Mouse (Mus musculus): ENCODE measurements at regions not wholly inside any gene's neighbourhood (a gene's known extent, or its start where the extent isn't known, plus 50 kb on each side); places are given as distances from the start of the nearest gene placed in this dataset.
"Not testable (repeated sequence)": the region's sequence is repeated elsewhere in the genome, so short reads cannot be mapped to it uniquely, and the experiment has no call there.

- H3K27ac ChIP-seq (ENCODE audit: low read depth), result peak overlapping the region; percentile 92
- 34% methylated on average over 9 of the region's 9 CpGs for WGBS
- H3K4me2 ChIP-seq (ENCODE audit: low read depth, low read length), result no peak overlapping the region
- peaks cover 16% of the 10 kb centered on the region for H3K4me1 ChIP-seq (ENCODE audit: control insufficient read depth, insufficient read depth)
- no peak overlapping the region for H3K9ac ChIP-seq (replicated peaks; ENCODE audit: low read depth, low read length)
- no peaks in the 10 kb centered on the region for H3K36me3 ChIP-seq (replicated peaks; ENCODE audit: control insufficient read depth, insufficient read depth, low read length)
- no peaks in the 10 kb centered on the region for H3K9me3 ChIP-seq (replicated peaks; ENCODE audit: control insufficient read depth, low read length)
- peak; percentile 17; the same call in 1 of the 2 replicates for ATAC-seq (ENCODE audit: insufficient read depth, low read depth)
- no peak for TF ChIP-seq EP300 (IDR thresholded peaks at IDR 0.05; ENCODE audit: low read depth)
- no peak for TF ChIP-seq CTCF (IDR thresholded peaks at IDR 0.05; ENCODE audit: low read depth)
- no peak overlapping the region for H3K4me3 ChIP-seq (ENCODE audit: low read depth, low read length)
- H3K27me3 ChIP-seq (ENCODE audit: control insufficient read depth, insufficient read depth, low read length), result no peaks in the 10 kb centered on the region
- no peak for DNase-seq (ENCODE audit: low spot score)
Observed at GRCm38 (mm10) chr17:13488608-13489324, 134.4 kb downstream of the Tcp10c start.

GRCm38 (mm10) chr17:13492239-13492638, 137.9 kb downstream of the Tcp10c start:
- WGBS, result 69% methylated on average over 1 of the region's 1 CpGs
- DNase-seq (ENCODE audit: low spot score), result not testable (repeated sequence)

GRCm38 (mm10) chr17:13492649-13493277, 138.4 kb downstream of the Tcp10c start:
- not testable (repeated sequence) for H3K36me3 ChIP-seq (replicated peaks; ENCODE audit: control insufficient read depth, insufficient read depth, low read length); H3K27ac ChIP-seq (ENCODE audit: low read depth); H3K27me3 ChIP-seq (ENCODE audit: control insufficient read depth, insufficient read depth, low read length); H3K9ac ChIP-seq (replicated peaks; ENCODE audit: low read depth, low read length); H3K9me3 ChIP-seq (replicated peaks; ENCODE audit: control insufficient read depth, low read length); H3K4me3 ChIP-seq (ENCODE audit: low read depth, low read length); H3K4me2 ChIP-seq (ENCODE audit: low read depth, low read length); ATAC-seq (ENCODE audit: insufficient read depth, low read depth)
- 6% methylated on average over 3 of the region's 7 CpGs for WGBS
- peak; percentile 11 for DNase-seq (ENCODE audit: low spot score)
- peaks cover 10% of the 10 kb centered on the region for H3K4me1 ChIP-seq (ENCODE audit: control insufficient read depth, insufficient read depth)

More at GRCm38 (mm10) chr17:13492239-13492638, 137.9 kb downstream of the Tcp10c start:
- not testable (repeated sequence) for H3K9me3 ChIP-seq (replicated peaks; ENCODE audit: control insufficient read depth, low read length); H3K36me3 ChIP-seq (replicated peaks; ENCODE audit: control insufficient read depth, insufficient read depth, low read length); H3K4me3 ChIP-seq (ENCODE audit: low read depth, low read length); ATAC-seq (ENCODE audit: insufficient read depth, low read depth); H3K27me3 ChIP-seq (ENCODE audit: control insufficient read depth, insufficient read depth, low read length); H3K9ac ChIP-seq (replicated peaks; ENCODE audit: low read depth, low read length); H3K27ac ChIP-seq (ENCODE audit: low read depth); H3K4me2 ChIP-seq (ENCODE audit: low read depth, low read length)
- peaks cover 15% of the 10 kb centered on the region for H3K4me1 ChIP-seq (ENCODE audit: control insufficient read depth, insufficient read depth)

GRCm38 (mm10) chr17:13493866-13494265, 139.5 kb downstream of the Tcp10c start:
- H3K4me1 ChIP-seq (ENCODE audit: control insufficient read depth, insufficient read depth); DNase-seq (ENCODE audit: low spot score); H3K4me2 ChIP-seq (ENCODE audit: low read depth, low read length); H3K9me3 ChIP-seq (replicated peaks; ENCODE audit: control insufficient read depth, low read length); H3K27me3 ChIP-seq (ENCODE audit: control insufficient read depth, insufficient read depth, low read length); H3K27ac ChIP-seq (ENCODE audit: low read depth); H3K4me3 ChIP-seq (ENCODE audit: low read depth, low read length); H3K36me3 ChIP-seq (replicated peaks; ENCODE audit: control insufficient read depth, insufficient read depth, low read length); ATAC-seq (ENCODE audit: insufficient read depth, low read depth); H3K9ac ChIP-seq (replicated peaks; ENCODE audit: low read depth, low read length): not testable (repeated sequence)
- 85% methylated on average over 3 of the region's 3 CpGs for whole genome bisulfite sequencing

- no CpG with 5 or more reads among the region's 1 CpGs for WGBS
- H3K4me2 ChIP-seq (ENCODE audit: low read depth, low read length); H3K9me3 ChIP-seq (replicated peaks; ENCODE audit: control insufficient read depth, low read length); H3K27me3 ChIP-seq (ENCODE audit: control insufficient read depth, insufficient read depth, low read length); H3K27ac ChIP-seq (ENCODE audit: low read depth); H3K4me1 ChIP-seq (ENCODE audit: control insufficient read depth, insufficient read depth); H3K36me3 ChIP-seq (replicated peaks; ENCODE audit: control insufficient read depth, insufficient read depth, low read length); H3K9ac ChIP-seq (replicated peaks; ENCODE audit: low read depth, low read length); DNase-seq (ENCODE audit: low spot score); H3K4me3 ChIP-seq (ENCODE audit: low read depth, low read length); ATAC-seq (ENCODE audit: insufficient read depth, low read depth): not testable (repeated sequence)
Observed at GRCm38 (mm10) chr17:13494475-13494874, 140.1 kb downstream of the Tcp10c start.

GRCm38 (mm10) chr17:13504365-13504764, 150.0 kb downstream of the Tcp10c start:
- H3K4me2 ChIP-seq (ENCODE audit: low read depth, low read length); ATAC-seq (ENCODE audit: insufficient read depth, low read depth); H3K4me1 ChIP-seq (ENCODE audit: control insufficient read depth, insufficient read depth); H3K4me3 ChIP-seq (ENCODE audit: low read depth, low read length); H3K9me3 ChIP-seq (replicated peaks; ENCODE audit: control insufficient read depth, low read length); H3K27me3 ChIP-seq (ENCODE audit: control insufficient read depth, insufficient read depth, low read length); H3K36me3 ChIP-seq (replicated peaks; ENCODE audit: control insufficient read depth, insufficient read depth, low read length); H3K27ac ChIP-seq (ENCODE audit: low read depth); DNase-seq (ENCODE audit: low spot score); H3K9ac ChIP-seq (replicated peaks; ENCODE audit: low read depth, low read length): not testable (repeated sequence)
- WGBS, result 86% methylated on average over 1 of the region's 1 CpGs

- H3K36me3 ChIP-seq (replicated peaks; ENCODE audit: control insufficient read depth, insufficient read depth, low read length); H3K4me1 ChIP-seq (ENCODE audit: control insufficient read depth, insufficient read depth); DNase-seq (ENCODE audit: low spot score); H3K9ac ChIP-seq (replicated peaks; ENCODE audit: low read depth, low read length); ATAC-seq (ENCODE audit: insufficient read depth, low read depth); H3K27ac ChIP-seq (ENCODE audit: low read depth); H3K4me3 ChIP-seq (ENCODE audit: low read depth, low read length); H3K27me3 ChIP-seq (ENCODE audit: control insufficient read depth, insufficient read depth, low read length); H3K4me2 ChIP-seq (ENCODE audit: low read depth, low read length); H3K9me3 ChIP-seq (replicated peaks; ENCODE audit: control insufficient read depth, low read length): not testable (repeated sequence)
- WGBS, result 60% methylated on average over 8 of the region's 9 CpGs
Observed at GRCm38 (mm10) chr17:13504827-13505268, 150.5 kb downstream of the Tcp10c start.

- not testable (repeated sequence) for H3K4me3 ChIP-seq (ENCODE audit: low read depth, low read length); H3K4me2 ChIP-seq (ENCODE audit: low read depth, low read length); DNase-seq (ENCODE audit: low spot score); ATAC-seq (ENCODE audit: insufficient read depth, low read depth); H3K9me3 ChIP-seq (replicated peaks; ENCODE audit: control insufficient read depth, low read length); H3K36me3 ChIP-seq (replicated peaks; ENCODE audit: control insufficient read depth, insufficient read depth, low read length); H3K9ac ChIP-seq (replicated peaks; ENCODE audit: low read depth, low read length); H3K27ac ChIP-seq (ENCODE audit: low read depth); H3K4me1 ChIP-seq (ENCODE audit: control insufficient read depth, insufficient read depth); H3K27me3 ChIP-seq (ENCODE audit: control insufficient read depth, insufficient read depth, low read length)
- WGBS, result 58% methylated on average over 2 of the region's 3 CpGs
Observed at GRCm38 (mm10) chr17:13507397-13508063, 153.2 kb downstream of the Tcp10c start.
